Mouse (Mus musculus) adrenal gland, postnatal 0 days (tissue): ENCODE results near the gene Rbm12. TPM values are rescaled to one million over a fixed set of nuclear protein-coding genes. Genes with fewer than 3 reads are reported as not detected.

Experiments
- polyA plus RNA-seq: library from polyadenylated mRNA; unstranded; fragments of >200 nt; fragmentation: Nextera tagmentation; extraction: Ambion mirVana; gene quantifications from 2 replicates; pipeline ENCODE4 v1.2.1, GENCODE M21; 2015

The Rbm12 gene
- polyA plus RNA-seq = 8.5 and 12.1 TPM in 2 replicates

GRCm38 (mm10) chr2:156111358-156112079 lies at the start of gene Rbm12, which contains the start of gene Cpne1:
Gene Rbm12 (minus strand): TSS chr2:156111978.
Gene Cpne1 (minus strand): TSS chr2:156111965.

GRCm38 (mm10) chr2:156143953-156144724 lies 32.4 kb upstream of the Rbm12 start, which contains the start of the genes Romo1 and Nfs1:
Gene Romo1 (plus strand): TSS chr2:156144039.
Gene Nfs1 (minus strand): TSS chr2:156144186.

GRCm38 (mm10) chr2:156126992-156127391 lies 15.2 kb upstream of the Rbm12 start, which contains the start of gene Gm28036:
Gene Gm28036 (minus strand): TSS chr2:156127092.

GRCm38 (mm10) chr2:156065099-156066041 lies 46.4 kb downstream of the Rbm12 start, which contains the start of gene Spag4:
Gene Spag4 (plus strand): TSS chr2:156065175.

GRCm38 (mm10) chr2:156052816-156053215 lies 59.0 kb downstream of the Rbm12 start, which contains the start of gene Fer1l4:
Gene Fer1l4 (minus strand): TSS chr2:156052947.

Other genes starting within 250 kb of the Rbm12 start
- gene Uqcc1, start 181.7 kb downstream of the Rbm12 start, polyA plus RNA-seq = 80.5 and 107 TPM in 2 replicates
- 0.19 and 0.97 TPM in 2 replicates for gene Gm15557, start 171.2 kb downstream of the Rbm12 start, polyA plus RNA-seq
- 0.63 and 0.97 TPM in 2 replicates for gene Gdf5, start 166.6 kb downstream of the Rbm12 start, polyA plus RNA-seq
- gene Cep250, start 155.5 kb downstream of the Rbm12 start, polyA plus RNA-seq = 5.5 and 9.7 TPM in 2 replicates
- gene 6430550D23Rik, start 104.0 kb downstream of the Rbm12 start, polyA plus RNA-seq = 1.1 and 2.0 TPM in 2 replicates
- gene Ergic3, start 103.9 kb downstream of the Rbm12 start, polyA plus RNA-seq = 226 and 249 TPM in 2 replicates
- 0.13 TPM in 1 of 2 replicates, not detected in the other for gene Fer1l4, start 59.0 kb downstream of the Rbm12 start, polyA plus RNA-seq
- 2.7 and 4.2 TPM in 2 replicates for gene Spag4, start 46.8 kb downstream of the Rbm12 start, polyA plus RNA-seq
- 26.5 and 28.3 TPM in 2 replicates for gene Cpne1, start within 50 bp of the Rbm12 start, polyA plus RNA-seq
- 4.5 and 7.1 TPM in 2 replicates for gene Gm28036, start 15.1 kb upstream of the Rbm12 start, polyA plus RNA-seq
- gene Romo1, start 32.1 kb upstream of the Rbm12 start, polyA plus RNA-seq = 691 and 754 TPM in 2 replicates
- gene Nfs1, start 32.2 kb upstream of the Rbm12 start, polyA plus RNA-seq = 66.9 and 114 TPM in 2 replicates
- 340 and 572 TPM in 2 replicates for gene Rbm39, start 68.3 kb upstream of the Rbm12 start, polyA plus RNA-seq
- gene Phf20, start 84.5 kb upstream of the Rbm12 start, polyA plus RNA-seq = 45.5 and 52.4 TPM in 2 replicates
- gene Cnbd2, start 200.3 kb upstream of the Rbm12 start, polyA plus RNA-seq = 8.2 and 10.0 TPM in 2 replicates
- 190 and 208 TPM in 2 replicates for gene Scand1, start 200.7 kb upstream of the Rbm12 start, polyA plus RNA-seq